Mouse (Mus musculus): ENCODE results near the gene Gm10600. TPM values are rescaled to one million over a fixed set of nuclear protein-coding genes. Genes with fewer than 3 reads are reported as not detected.

Gm10600 gene
- polyA plus RNA-seq (2017; shearing (Covaris generic)): not detected

GRCm38 (mm10) chr4:42240339-42240738 is at the start of gene Gm10600:
Gene Gm10600 (plus strand): TSS chr4:42240639.

GRCm38 (mm10) chr4:42255467-42255866 is 15.0 kb downstream of the Gm10600 start, which contains the start of gene Ccl21b:
Gene Ccl21b (plus strand): TSS chr4:42255767.

Other genes starting within 250 kb of the Gm10600 start
- not detected for gene Gm21093, start 205.9 kb upstream of the Gm10600 start, polyA plus RNA-seq (2017; shearing (Covaris generic))
- not detected for gene Gm3893, start 149.4 kb upstream of the Gm10600 start, polyA plus RNA-seq (2017; shearing (Covaris generic))
- gene Gm13304, start 125.8 kb upstream of the Gm10600 start, polyA plus RNA-seq (2017; shearing (Covaris generic)): not detected
- gene Gm13306, start 87.2 kb upstream of the Gm10600 start, polyA plus RNA-seq (2017; shearing (Covaris generic)): not detected
- not detected for gene Gm13305, start 72.0 kb upstream of the Gm10600 start, polyA plus RNA-seq (2017; shearing (Covaris generic))
- gene Ccl21b, start 15.1 kb downstream of the Gm10600 start, polyA plus RNA-seq (2017; shearing (Covaris generic)): not detected
- not detected for gene Gm21953, start 53.6 kb downstream of the Gm10600 start, polyA plus RNA-seq (2017; shearing (Covaris generic))
- gene Fam205a3, start 77.7 kb downstream of the Gm10600 start, polyA plus RNA-seq (2017; shearing (Covaris generic)): not detected
- gene Gm21586, start 198.7 kb downstream of the Gm10600 start, polyA plus RNA-seq (2017; shearing (Covaris generic)): not detected
- gene Gm2163, start 226.1 kb downstream of the Gm10600 start, polyA plus RNA-seq (2017; shearing (Covaris generic)): not detected